Mouse (Mus musculus): ENCODE data around the gene Ptpn22.

Gene Ptpn22

DNA sequence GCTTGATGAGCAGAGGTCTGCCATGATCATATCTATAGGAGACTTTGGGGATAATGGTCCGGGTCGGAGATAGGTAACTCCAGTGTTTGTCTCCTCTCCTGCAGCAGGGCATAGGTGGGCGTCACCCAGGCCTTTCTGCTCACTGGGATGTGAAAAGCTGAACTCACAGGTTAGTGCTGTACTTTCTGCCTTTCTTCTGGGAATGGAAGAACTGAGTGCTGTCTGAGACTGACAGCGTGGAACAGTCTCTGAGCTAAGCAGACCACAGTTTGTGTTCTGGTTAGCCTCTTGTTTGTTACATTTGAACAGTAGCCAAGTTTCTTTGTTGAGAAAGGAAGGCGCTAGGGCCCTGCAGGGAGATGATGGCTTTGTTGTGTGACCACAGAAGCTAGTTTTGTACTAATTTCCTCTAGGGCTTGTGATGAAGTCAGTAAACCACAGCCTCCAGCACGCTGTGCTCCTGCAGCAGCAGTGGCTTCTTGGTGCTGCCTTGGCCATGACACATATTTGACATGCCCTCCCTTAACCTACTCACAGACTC lies 326 bp downstream of the Ptpn22 start:
- DNase-seq, result peak; percentile 21 to 48

DNA sequence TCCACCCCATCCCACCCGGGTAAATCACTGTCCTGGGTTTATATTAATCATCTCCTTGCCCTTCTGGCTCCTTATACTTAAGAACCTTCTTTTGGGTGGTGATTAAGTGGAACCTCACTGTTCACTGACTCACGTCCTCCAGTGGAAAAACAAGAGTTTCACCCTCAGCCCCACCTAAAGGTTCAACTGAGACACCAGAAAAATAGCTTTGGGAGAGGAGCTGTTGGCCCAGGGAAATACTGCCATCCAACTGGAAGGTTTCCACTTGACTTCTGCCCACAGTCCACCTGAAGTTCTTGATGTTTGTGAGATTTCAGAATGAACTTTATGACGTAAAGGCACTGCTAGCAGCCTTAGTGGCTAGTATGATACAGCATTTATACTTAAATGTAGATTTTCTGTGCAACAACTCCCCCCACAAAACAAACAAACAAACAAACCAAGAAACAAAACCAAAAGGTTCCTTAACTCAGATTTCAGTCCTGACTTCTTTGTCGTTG lies 3.2 kb downstream of the Ptpn22 start:
- no peak for DNase-seq

DNA sequence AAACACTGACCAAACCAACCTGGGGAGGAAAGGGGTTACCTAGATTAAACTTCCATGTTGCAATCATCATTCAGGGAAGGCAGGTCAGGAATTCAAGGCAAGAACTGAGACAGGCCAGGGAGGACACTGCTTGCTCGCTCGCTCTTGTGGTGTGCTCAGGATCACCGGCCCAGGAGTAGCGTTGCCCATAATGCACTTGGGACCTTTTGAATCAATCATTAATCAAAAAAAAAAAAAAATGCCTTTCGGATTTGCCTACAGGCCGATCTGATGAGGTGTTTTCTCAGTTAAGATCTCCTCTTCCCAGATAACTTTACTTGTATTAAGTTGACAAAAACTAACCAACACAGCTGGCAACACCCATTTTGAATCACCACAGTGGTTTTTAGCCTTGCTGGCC lies 4.6 kb downstream of the Ptpn22 start:
- peak; percentile 25 to 57 for DNase-seq

DNA sequence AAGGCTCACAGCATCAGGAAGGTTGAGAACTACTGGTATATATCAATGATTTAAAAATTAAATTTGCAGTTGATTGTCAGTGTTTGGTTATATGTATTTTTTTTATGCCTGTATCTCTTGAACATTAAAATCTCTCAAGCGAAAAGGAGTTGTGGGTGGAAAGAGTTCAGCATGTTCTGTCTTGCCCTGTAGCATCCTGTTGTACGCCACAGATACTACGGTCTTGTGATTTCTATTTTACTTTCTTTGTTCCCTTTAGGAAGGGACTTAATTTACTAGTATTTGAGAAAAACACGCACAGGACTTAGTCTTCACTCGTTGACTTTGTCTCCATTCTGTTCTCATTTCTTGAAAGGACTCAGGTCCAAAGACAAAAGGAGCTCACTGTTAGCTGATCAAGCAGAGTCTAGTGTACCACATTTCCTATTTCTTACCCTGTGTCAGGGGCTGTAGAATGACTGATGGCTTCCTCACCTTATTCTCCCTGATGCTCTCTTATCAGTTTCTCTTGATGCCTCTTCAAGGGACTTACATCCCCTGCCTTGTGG lies 7.9 kb downstream of the Ptpn22 start:
- DNase-seq, result no peak

DNA sequence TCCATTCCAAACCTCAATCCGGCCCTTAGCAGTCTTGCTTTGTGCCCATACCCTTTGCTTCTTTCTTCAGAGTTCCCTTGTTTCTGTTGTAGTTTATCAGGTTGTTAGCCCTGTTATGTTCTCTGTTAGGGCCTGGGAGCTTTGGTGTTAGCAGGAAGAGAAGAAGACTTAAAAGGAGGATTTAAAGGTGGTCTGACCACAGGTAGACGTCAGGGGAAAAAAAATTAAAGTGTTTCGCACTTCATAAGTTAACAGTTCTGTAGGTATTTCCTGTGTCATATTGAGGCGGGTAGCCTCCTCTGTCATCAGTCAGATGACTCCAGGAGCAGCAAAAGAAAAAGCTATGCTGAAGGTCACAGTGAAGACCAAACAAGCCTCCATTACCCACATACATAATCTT lies 8.4 kb downstream of the Ptpn22 start:
- DNase-seq, result no peak

DNA sequence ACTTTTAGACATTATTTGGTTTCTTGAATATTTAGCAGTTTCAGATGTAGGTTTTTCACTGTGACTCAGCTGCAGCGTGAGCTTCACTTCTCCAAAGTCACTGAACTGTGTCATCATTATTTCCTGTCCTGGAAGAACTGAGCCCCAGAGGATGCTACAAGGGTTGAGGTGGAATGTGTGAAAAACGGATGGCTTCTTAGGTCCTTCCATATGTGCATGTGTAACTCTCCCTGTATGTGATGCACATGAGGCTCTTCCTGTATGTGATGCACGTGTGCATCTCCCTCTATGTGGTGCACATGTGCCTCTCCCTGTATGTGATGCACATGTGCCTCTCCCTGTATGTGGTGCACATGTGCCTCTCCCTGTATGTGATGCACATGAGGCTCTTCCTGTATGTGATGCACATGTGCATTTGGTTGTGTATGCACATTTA lies 13.1 kb downstream of the Ptpn22 start:
- DNase-seq, result no peak

DNA sequence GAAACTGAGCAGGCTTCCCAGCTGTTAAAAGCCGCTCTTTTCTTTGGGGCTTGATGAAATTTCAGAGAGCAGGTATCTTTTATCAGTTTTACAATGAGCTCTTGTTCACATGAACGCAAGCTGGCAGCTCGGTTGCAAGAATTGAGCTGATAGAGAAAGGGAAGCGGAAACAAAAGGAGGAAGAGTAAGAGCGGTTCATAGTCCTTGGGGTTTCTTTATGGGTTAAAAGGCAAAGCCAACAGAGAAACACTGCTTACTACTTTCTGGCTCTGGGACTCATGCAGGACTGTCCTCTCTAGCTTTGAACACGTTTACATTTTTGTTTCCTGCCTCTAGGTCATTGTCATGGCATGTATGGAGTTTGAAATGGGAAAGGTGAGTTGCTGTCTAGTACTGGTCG lies 14.7 kb downstream of the Ptpn22 start:
- DNase-seq, result no peak

DNA sequence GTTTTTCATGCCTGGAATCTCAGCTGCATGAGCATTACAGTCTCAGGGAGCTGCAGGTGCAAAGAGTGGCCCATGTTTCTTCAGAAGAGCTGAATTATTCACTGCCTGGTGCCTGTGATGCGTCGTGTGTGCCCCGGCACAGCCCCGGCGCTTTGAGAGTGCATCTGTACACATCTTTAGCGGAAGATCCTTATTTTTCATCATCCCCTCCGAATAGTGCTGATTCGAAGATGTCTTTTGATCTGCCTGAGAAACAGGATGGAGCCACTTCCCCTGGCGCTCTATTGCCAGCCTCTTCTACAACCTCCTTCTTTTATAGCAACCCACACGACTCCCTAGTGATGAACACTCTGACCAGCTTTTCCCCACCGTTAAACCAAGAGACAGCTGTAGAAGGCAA lies 26.4 kb downstream of the Ptpn22 start:
- DNase-seq, result no peak

DNA sequence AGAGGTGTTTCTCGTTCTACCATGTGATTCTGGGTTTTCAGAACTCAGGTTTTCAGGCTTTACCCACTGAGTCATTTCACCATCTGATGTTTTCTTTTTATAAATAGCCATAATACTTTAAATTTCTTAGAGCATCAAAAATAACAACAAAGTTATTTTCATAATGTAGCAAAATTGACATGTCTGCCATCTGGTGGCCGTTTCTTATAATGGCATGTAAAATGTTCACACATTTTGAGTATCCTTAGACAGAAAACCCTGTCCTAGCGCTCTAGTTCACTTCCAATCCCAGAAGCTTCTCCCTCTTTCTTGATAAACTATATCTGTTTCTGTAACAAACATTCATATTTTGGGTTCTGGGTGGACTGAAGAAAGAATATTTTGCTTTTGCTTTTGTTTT lies 28.0 kb downstream of the Ptpn22 start:
- DNase-seq, result peak in 1 of 2 experiments; percentile 72

DNA sequence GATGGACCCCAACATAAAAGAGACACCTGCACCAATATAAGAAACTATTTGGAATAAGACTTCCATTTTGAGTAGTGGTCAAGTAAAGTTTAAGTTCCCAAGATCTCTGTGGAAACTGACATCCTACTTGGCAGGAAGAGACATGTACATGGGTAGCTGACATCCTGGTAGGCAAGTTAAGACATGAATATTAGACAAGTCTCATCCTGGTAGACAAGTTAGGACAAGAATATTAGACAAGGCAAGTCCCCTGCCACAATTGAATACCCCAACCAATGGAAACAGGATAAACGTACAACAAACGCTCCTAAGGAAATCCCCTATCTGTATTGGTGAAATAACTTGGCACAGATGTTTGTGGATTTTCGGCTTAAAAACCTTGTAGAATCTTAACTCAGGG lies 33.8 kb downstream of the Ptpn22 start:
- DNase-seq, result no peak

DNA sequence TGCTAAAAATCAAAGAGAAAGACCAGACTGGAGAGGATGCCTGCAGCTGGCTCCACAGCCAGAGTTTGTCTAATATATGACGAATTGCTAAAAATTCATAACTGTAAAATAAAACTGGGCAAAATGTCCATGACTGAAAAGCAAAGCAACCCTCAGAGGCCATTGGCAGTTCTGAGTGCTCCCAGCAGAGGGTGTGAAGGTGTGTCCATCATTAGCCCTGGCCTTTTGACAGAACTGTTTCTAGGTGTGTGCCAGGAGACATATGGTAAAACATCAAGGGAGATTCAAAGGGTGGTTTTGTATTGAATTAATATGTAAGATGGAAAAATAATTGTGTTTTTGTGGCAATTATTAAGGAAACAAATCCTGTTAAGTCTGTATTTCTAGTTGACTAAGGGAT lies 45.1 kb downstream of the Ptpn22 start:
- DNase-seq, result peak in 1 of 2 experiments; percentile 47

DNA sequence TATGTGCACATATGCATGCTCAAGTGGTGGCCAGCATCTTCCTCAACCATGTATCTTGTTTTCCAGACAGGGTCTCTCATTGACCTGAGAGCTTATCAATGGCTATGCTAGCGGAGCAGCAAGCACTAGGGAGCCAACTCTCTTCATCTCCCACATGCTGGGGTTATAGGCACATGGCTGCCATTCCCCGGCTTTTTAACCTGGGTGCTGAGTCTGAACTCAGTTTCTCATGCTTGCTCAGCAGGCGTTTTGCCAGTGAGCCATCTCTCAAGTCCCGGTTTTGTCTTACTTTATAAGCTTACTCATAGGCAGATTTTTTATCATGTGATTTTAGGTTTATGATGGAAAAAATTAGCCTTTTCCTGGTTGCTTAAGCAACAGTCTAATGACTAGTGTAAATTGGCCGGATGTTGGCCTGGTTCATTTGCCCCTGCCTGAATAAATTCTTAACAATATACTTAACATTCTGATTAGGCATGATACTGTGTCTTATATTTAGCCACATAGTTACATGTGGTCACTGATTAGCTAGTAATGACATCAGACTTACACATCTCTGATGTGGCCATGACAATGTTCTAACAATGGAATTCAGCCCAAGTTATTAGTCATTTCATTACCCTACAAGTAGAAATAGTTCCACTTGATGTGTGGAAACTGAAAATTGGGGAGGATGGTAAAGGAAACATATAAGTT lies 47.9 kb downstream of the Ptpn22 start:
- no peak for DNase-seq

DNA sequence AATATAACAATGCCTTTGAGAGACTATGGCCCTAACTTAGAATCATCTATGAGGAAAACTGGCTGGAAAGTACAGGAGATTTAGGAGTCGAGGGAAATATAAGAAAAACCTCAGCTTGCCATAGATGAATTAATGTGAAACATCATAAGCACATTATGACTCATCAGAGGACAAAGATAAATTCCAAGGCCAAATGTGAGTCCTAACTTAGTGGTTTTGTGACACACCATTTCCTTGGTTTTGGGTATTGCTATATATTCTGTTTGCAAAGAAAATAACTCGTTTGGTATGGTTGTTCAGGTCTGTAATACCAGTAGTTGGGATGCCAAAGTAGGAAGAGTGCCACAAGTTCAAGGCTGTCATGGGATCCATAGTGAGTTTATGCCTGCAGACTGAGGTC lies 49.2 kb downstream of the Ptpn22 start:
- DNase-seq, result no peak

DNA sequence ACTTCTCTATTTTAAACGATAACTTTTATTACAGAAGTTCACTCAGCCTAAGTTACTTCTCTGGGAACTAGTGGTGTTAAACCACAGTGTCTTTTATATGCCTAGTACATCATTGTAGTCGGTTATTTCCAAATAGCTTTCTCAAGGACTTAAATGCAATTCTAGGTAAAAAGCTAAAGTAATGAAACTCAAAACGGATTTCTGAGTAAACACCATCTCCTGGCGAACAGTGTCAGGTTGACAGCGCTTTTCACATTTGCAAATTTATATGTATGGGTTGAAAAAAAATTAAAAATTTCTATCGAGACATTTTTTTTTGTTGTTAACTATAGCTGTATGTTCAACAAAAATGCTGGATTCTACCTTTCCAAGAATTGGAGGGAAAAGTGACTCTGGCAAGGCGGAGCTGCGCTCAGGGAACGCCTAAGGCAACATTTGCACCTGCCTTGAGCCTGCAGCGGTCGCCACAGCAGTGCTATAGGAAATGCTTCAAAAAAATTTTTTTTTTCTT lies 53.9 kb downstream of the Ptpn22 start:
- DNase-seq, result peak; percentile 35 to 48

DNA sequence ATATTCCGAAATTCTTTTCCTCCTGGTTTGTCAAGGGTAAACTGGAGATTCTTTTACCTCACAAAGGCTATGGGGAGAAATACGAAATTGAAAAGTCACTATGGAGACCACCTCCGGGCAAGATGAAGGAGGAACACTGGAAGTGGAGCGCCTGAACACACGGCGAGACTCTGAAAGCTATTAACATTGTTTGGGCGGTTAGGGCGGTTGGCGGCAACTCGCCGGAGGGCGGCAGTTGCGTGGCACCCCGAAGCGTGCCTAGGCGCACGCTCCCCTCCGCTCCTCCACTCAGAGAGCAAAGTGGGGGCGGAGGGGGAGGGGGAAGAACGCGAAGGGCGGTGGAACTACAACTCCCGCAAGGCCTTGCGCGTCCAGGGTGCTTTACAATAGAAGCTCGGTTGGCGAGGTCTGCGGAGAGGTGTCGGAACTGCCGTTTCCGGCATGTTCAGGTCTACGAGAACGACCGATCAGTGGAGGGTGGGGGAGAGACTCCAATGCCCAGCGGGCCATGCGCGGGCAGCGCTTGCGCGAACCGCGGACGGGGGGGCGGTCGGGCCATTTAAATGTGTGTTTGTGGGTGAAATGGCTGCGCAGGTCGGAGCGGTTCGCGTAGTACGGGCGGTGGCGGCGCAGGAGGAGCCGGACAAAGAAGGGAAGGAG lies 54.5 kb downstream of the Ptpn22 start, which contains the start of gene Rsbn1:
Gene Rsbn1 (plus strand): TSS at position 111 of the 660 bp plus-strand sequence.
- peak; percentile 97 to 100 for DNase-seq

DNA sequence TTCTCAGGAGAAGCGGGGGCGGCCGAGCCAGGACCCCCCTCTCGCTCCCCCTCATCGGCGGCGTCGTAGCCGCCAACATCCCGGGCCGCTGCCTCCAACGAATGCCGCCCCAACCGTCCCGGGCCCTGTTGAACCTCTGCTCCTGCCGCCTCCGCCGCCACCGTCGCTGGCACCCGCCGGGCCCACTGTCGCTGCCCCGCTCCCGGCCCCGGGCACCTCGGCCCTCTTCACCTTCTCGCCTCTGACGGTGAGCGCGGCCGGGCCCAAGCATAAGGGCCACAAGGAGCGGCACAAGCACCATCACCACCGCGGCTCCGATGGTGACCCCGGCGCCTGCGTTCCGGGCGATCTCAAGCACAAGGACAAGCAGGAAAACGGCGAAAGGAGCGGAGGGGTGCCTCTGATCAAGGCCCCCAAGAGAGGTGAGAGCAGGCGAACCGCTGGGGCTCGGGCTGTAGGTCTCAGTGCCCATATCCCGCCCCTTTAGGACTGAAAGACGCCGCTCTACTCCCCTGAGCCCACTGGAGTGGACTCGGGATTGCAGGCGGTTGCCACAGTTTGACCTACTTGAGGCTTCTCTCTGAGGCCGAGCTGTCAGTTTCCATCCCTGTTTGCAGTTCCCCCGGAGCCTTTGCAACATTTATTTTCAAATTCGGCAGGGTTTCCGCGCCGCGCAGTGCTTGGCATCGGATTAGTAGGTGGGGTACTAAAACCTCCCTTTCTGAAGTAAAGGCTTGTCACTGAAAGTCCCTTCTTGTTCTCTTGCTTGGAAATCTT lies 55.3 kb downstream of the Ptpn22 start:
- DNase-seq, result peak; percentile 47 to 73

DNA sequence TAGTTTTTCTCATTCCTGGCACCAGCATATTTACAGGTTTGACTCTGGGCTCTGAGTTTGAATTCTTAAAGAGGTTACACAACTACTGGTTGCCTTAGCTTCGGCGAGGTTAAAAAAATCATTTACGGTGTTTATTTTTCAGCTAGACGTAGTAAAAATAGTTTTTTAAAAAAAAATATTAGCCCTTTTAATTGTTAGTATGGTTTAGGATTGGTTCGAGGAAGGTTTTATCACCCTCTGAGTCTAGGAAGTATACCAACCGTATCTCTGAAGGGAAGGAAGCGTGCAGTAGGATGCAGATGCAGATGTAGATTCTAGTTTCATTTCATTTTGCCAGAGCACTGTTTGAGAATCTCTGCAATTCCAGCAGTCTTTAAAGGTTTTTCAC lies 55.9 kb downstream of the Ptpn22 start:
- no peak for DNase-seq

DNA sequence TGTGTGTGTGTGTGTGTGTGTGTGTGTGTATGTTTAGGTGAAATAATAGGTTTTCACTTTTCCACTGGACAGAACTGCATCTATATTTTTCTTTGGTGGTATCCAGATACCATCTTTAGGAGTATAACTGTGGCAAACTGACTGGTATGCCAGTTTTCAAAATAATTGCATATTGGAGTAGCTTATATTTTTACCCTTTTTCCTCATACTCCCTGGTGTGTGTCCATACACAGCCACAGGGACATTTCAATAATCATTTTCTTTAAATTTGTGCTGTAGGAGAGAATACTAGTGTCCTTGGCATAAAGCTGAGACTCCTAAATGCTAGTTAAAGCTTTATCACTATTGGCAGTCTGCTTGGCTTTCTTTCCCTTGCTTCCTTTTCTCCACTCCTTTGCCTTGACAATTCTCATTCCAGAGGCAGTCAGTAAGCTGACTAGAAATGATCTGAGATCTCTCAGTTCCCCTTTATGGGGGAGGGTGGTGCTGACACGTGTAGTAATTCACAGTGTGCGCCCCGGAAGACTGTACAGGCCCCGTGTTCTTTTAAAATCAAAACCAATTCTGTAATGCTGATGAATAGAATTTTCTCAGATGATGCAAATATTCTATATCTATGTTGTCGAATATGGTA lies 56.7 kb downstream of the Ptpn22 start:
- DNase-seq, result no peak

DNA sequence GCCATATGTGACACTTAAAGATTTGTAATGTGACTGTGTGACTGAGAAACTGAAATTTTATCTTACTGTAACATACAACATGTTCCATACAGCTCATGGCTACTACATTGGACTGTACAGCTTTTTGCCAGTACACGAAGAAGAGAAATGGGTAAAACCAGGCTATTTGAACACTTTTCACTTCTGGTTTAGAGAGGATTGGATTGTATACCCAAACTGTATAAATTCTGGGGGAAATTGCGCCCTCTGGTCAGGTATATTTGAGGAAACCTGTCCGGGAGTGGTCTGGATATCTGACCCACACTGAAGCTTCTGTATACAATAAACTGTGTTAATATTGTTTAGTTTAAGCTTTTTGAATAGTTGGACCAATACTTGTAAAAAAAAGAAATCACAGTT lies 57.2 kb downstream of the Ptpn22 start:
- DNase-seq, result no peak

DNA sequence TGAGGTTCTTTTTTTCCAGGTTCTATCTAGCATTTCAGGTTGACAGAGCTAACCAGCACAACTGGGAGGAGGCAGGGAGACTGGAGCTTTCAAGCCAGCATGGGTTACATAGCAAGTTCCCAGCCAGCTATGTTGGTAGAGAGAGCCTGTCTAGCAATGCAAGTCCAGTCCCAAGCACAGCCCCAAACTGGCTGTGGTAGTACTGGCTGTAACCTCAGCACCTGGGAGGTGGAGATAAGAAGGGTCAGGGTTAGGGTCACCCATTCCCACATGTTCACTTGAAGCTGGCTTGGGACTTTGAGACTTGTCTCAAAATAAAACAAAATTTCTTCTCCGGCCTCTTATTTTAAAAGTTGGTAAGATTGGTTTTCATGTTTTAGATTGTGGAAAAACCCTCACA lies 60.5 kb downstream of the Ptpn22 start:
- no peak for DNase-seq

DNA sequence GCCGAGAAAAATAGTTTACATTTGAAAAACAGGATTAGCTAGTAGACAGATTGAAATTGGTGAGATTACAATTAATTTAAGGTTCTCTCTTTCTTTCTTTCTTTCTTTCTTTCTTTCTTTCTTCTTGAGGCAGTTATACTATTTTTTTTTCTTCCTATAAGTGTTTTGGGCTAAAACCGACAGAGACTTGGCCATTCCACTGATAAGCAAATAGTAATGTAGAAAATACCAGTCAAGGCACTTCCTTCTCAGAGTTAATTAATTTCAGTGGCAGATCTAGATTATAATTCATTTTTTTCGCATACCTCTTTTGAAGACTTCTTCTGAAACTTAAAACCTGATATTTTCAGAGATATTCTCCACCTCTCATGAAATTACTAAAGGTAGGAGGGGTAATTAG lies 65.7 kb downstream of the Ptpn22 start:
- no peak for DNase-seq

DNA sequence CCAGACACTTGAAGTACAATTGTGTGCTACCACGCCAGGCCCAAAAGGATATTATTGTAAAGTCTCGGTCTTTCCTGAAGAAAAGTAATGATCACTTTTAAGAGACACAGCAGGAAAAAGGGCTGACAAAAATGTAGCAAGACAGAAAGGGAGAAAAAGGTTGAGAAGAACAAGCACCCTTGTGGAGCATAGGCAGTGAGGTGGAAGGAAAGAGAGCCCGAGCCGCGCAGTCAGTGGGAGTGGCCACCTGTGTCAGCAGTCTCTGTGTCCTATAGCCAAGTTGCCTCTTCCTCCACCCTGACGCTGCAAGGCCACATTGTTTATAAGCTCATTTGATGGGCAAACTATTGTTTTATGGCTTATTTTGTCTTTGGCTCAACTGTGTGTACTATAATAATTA lies 67.9 kb downstream of the Ptpn22 start:
- peak in 1 of 2 experiments; percentile 37 for DNase-seq
